Mouse (Mus musculus): ENCODE results near the gene Rab29.
"Not testable (repeated sequence)": the region's sequence is repeated elsewhere in the genome, so short reads cannot be mapped to it uniquely, and the experiment has no call there.

GRCm38 (mm10) chr1:131909236-131909635 lies 42.2 kb downstream of the Rab29 start:
- not testable (repeated sequence) for TF ChIP-seq TCF12 (IDR thresholded peaks at IDR 0.05; ENCODE audit: low read depth, low read length); CTCF (IDR thresholded peaks at IDR 0.05 in 2 of 3, conservative IDR thresholded peaks at IDR 0.05 in 1 of 3; ENCODE audit: control insufficient read depth in 1 of 3, insufficient read depth in 1 of 3, low read depth in 2 of 3, low read length in 3 of 3, poor library complexity in 1 of 3, severe bottlenecking in 1 of 3); UBTF (IDR thresholded peaks at IDR 0.05; ENCODE audit: borderline replicate concordance, insufficient read depth, low read depth, low read length); MAFK (IDR thresholded peaks at IDR 0.05; ENCODE audit: borderline replicate concordance, low read depth, low read length); JUND (IDR thresholded peaks at IDR 0.05; ENCODE audit: low read depth, low read length); ETS1 (IDR thresholded peaks at IDR 0.05; ENCODE audit: low read depth, low read length)
